Mouse (Mus musculus): ENCODE data around the gene Hmcn1. TPM values are rescaled to one million over a fixed set of nuclear protein-coding genes. Genes with fewer than 3 reads are reported as not detected.

The Hmcn1 gene
- polyA plus RNA-seq, 1 experiment, result not detected

DNA sequence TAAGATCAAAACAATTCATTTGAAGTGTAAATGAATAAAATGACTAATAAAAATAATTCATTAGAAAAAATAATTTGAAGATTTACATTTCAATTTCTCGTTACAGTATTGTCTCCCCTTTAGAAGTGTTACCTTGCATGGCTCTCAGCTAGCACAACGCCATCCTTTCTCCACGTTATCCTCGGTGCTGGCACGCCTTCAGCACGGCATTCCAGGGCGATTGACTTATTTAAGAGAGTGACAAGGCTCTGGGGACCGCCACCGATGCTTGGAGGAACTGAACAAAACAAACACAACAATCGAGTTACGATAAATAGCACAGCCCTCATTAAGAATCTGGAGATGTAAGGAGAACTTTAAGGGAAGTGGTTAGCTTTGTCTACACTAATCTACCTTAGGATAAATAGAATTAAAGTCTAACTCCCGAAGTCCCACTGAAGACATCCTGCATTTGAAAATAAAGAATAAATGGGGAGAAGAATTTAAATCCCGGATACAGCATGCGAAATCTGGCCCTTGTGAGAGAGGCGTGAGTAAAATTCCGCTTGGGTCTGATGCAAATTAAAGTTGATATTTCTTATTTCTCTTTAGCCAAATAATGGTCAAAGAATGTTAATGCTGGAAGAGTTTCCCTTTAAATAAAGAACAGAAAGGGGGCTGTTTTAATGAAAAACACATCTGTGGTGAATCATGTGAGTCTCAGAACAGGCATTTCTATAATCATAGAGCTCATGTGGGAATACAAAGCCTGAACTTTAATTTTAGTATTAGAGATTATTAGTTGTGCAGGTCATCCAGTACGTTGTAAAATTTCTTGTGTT is 362.0 kb downstream of the Hmcn1 start:
- TF ChIP-seq POLR2A (IDR thresholded peaks at IDR 0.05; ENCODE audit: borderline replicate concordance, low read depth, low read length) (no peak), CTCF (IDR thresholded peaks at IDR 0.05; ENCODE audit: low read depth, low read length) (no peak)
- H3K27ac ChIP-seq (ENCODE audit: insufficient read depth, low read depth, low read length), result no peak overlapping the region
- no peak overlapping the region for H3K4me3 ChIP-seq (ENCODE audit: insufficient read depth, low read length)
- no peaks in the 10 kb centered on the region for H3K4me1 ChIP-seq (ENCODE audit: control insufficient read depth, insufficient read depth, low read length)

DNA sequence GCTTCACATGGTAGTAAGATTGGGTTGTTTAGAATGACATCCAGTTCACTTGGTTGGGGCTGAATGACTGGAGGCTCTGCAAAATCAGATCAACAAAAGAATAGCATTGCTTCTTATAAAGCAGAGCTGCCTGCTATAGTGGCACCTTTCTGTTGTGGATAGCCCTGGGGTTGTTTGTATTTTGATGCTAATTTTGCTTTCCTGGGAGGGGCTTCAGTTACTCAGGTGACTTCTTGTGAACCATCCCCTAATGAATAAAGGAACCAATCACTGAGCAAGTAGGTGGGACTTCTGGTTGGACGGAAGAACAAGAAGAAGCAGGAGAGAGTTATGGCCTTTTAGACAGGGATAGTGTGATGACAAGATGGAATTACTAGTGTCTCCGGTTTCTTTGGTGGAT is 370.0 kb downstream of the Hmcn1 start:
- H3K27ac ChIP-seq (ENCODE audit: insufficient read depth, low read depth, low read length), result no peak overlapping the region
- no peak for TF ChIP-seq POLR2A (IDR thresholded peaks at IDR 0.05; ENCODE audit: borderline replicate concordance, low read depth, low read length)
- TF ChIP-seq CTCF (IDR thresholded peaks at IDR 0.05; ENCODE audit: low read depth, low read length), result no peak
- H3K4me1 ChIP-seq (ENCODE audit: control insufficient read depth, insufficient read depth, low read length), result no peaks in the 10 kb centered on the region
- H3K4me3 ChIP-seq (ENCODE audit: insufficient read depth, low read length), result no peak overlapping the region

- Histone ChIP-seq H3K4me1 (ENCODE audit: control insufficient read depth, insufficient read depth, low read length) (no peaks in the 10 kb centered on the region), H3K4me3 (ENCODE audit: insufficient read depth, low read length) (no peak overlapping the region), H3K27ac (ENCODE audit: insufficient read depth, low read depth, low read length) (no peak overlapping the region)
- TF ChIP-seq POLR2A (IDR thresholded peaks at IDR 0.05; ENCODE audit: borderline replicate concordance, low read depth, low read length) (no peak), CTCF (IDR thresholded peaks at IDR 0.05; ENCODE audit: low read depth, low read length) (no peak)
Measured at GRCm38 (mm10) chr1:150610539-150610938, 382.7 kb downstream of the Hmcn1 start.

DNA sequence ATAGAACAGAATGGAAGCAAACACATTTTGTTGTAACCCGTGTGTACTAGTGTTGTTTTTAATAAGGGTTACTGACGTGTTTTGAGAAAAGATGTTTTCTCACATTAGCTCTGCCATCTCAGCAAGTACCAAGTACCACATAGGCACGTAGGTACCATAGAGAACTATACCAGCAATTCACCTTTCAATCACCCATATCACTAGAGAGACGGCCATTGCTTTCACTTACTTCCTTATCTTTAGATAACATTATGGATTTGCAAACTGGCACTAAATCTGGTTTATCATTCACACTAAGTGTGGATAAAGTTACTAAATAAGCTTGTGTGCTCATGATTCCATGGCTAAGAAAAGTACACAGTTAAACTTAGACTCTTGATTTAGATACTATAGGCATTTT is 387.1 kb downstream of the Hmcn1 start:
- TF ChIP-seq POLR2A (IDR thresholded peaks at IDR 0.05; ENCODE audit: borderline replicate concordance, low read depth, low read length) (no peak), CTCF (IDR thresholded peaks at IDR 0.05; ENCODE audit: low read depth, low read length) (no peak)
- H3K4me1 ChIP-seq (ENCODE audit: control insufficient read depth, insufficient read depth, low read length), result no peaks in the 10 kb centered on the region
- no peak overlapping the region for H3K27ac ChIP-seq (ENCODE audit: insufficient read depth, low read depth, low read length)
- no peak overlapping the region for H3K4me3 ChIP-seq (ENCODE audit: insufficient read depth, low read length)

DNA sequence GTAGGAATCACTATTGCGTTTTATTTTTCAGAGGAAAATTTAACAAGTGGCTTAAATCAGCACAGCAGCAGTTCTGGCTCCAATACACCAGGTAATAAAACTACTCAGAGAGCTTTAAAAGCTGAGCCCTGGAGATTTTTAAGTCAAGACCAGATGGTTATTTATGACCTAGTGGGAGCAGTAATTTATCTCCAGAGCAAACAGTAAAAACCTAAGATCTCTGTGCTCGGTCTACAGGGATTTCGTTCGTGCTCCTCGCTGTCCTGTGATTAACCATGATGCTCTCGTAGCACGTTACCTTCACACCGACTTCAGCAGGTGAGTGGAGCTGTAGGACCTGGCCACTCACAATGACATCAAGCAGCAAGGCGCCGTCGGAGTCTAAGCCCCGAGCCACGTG is 399.6 kb downstream of the Hmcn1 start:
- Histone ChIP-seq H3K27ac (ENCODE audit: insufficient read depth, low read depth, low read length) (no peak overlapping the region), H3K4me1 (ENCODE audit: control insufficient read depth, insufficient read depth, low read length) (no peaks in the 10 kb centered on the region), H3K4me3 (ENCODE audit: insufficient read depth, low read length) (no peak overlapping the region)
- no peak for TF ChIP-seq POLR2A (IDR thresholded peaks at IDR 0.05; ENCODE audit: borderline replicate concordance, low read depth, low read length)
- no peak for TF ChIP-seq CTCF (IDR thresholded peaks at IDR 0.05; ENCODE audit: low read depth, low read length)

DNA sequence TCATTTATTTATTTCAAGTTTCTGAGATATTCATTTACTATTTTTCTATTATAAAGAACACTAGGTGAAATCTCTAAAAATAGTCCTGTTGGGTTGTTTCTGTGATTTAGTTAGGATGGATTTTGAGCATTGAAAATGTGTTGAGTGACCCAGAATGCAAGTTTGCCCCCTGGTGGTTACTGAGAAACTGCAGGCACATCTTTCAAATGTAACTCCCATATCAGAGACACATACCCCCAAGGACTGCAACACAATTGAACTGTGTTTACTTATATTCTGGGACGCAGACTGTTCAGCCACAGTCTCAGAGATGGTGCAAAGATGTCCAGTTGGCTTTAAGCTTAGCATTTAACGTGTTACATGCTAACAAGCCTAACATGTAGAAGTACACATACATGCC is 402.0 kb downstream of the Hmcn1 start:
- no peaks in the 10 kb centered on the region for H3K4me1 ChIP-seq (ENCODE audit: control insufficient read depth, insufficient read depth, low read length)
- TF ChIP-seq CTCF (IDR thresholded peaks at IDR 0.05; ENCODE audit: low read depth, low read length) (no peak), POLR2A (IDR thresholded peaks at IDR 0.05; ENCODE audit: borderline replicate concordance, low read depth, low read length) (no peak)

DNA sequence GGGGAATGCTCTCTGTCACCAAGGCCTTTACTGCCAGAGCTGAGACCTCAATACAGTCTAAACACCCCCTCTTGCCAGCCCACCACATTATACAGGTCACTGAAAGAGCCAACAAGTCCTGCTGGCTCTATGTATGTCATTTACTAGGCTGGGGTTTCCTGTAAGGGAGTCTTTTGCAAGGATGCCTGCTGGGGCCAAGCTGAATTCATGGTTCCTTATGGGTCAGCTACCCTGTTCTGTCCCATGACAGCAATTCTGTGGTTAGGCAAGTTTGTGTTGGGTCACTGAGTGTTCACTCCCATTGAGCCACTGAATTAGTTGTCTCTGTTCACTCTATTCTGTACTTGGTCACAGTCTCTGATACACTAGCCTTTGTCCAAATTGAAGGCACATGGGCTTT is 405.8 kb downstream of the Hmcn1 start:
- Histone ChIP-seq H3K27ac (ENCODE audit: insufficient read depth, low read depth, low read length) (no peak overlapping the region), H3K4me3 (ENCODE audit: insufficient read depth, low read length) (no peak overlapping the region), H3K4me1 (ENCODE audit: control insufficient read depth, insufficient read depth, low read length) (no peaks in the 10 kb centered on the region)
- TF ChIP-seq POLR2A (IDR thresholded peaks at IDR 0.05; ENCODE audit: borderline replicate concordance, low read depth, low read length), result no peak
- TF ChIP-seq CTCF (IDR thresholded peaks at IDR 0.05; ENCODE audit: low read depth, low read length), result no peak

More for the DNA sequence above, 402.0 kb downstream of the Hmcn1 start:
- Histone ChIP-seq H3K4me3 (ENCODE audit: insufficient read depth, low read length) (no peak overlapping the region), H3K27ac (ENCODE audit: insufficient read depth, low read depth, low read length) (no peak overlapping the region)

- Histone ChIP-seq H3K27ac (ENCODE audit: insufficient read depth, low read depth, low read length) (no peak overlapping the region), H3K4me1 (ENCODE audit: control insufficient read depth, insufficient read depth, low read length) (no peaks in the 10 kb centered on the region), H3K4me3 (ENCODE audit: insufficient read depth, low read length) (no peak overlapping the region)
- TF ChIP-seq CTCF (IDR thresholded peaks at IDR 0.05; ENCODE audit: low read depth, low read length), result no peak
- TF ChIP-seq POLR2A (IDR thresholded peaks at IDR 0.05; ENCODE audit: borderline replicate concordance, low read depth, low read length), result no peak
Measured at GRCm38 (mm10) chr1:150584477-150584876, 408.8 kb downstream of the Hmcn1 start.

DNA sequence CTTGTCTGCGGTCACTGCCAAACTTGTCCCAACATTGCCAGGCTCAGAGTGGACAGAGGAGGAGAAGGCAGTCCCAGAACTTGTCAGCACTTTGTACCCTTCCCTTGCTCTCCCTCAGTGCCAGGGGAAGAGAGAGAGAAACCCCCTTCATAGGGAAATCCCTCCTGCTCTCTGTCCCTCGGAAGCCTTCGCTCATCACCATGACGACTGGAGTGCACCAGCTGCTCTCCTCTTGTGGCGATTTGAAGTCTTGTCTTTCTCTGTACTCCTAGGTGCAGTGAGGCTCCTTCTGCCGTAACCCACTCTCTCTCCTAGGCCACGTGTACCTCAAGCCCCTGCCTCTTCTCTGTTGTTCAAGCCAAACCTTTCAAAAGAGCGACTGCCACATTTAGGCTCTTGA is 409.5 kb downstream of the Hmcn1 start:
- H3K27ac ChIP-seq (ENCODE audit: insufficient read depth, low read depth, low read length), result no peak overlapping the region
- no peak overlapping the region for H3K4me3 ChIP-seq (ENCODE audit: insufficient read depth, low read length)
- no peaks in the 10 kb centered on the region for H3K4me1 ChIP-seq (ENCODE audit: control insufficient read depth, insufficient read depth, low read length)
- TF ChIP-seq CTCF (IDR thresholded peaks at IDR 0.05; ENCODE audit: low read depth, low read length) (no peak), POLR2A (IDR thresholded peaks at IDR 0.05; ENCODE audit: borderline replicate concordance, low read depth, low read length) (no peak)

- Histone ChIP-seq H3K4me3 (ENCODE audit: insufficient read depth, low read length) (no peak overlapping the region), H3K27ac (ENCODE audit: insufficient read depth, low read depth, low read length) (no peak overlapping the region), H3K4me1 (ENCODE audit: control insufficient read depth, insufficient read depth, low read length) (no peaks in the 10 kb centered on the region)
- TF ChIP-seq CTCF (IDR thresholded peaks at IDR 0.05; ENCODE audit: low read depth, low read length), result no peak
- no peak for TF ChIP-seq POLR2A (IDR thresholded peaks at IDR 0.05; ENCODE audit: borderline replicate concordance, low read depth, low read length)
Measured at GRCm38 (mm10) chr1:150580561-150580960, 412.7 kb downstream of the Hmcn1 start.

Measured in bone marrow macrophage, adult 2 months (primary cell).